Mouse (Mus musculus) macrophage (primary cell): ENCODE data around the gene Lmbrd2. TPM values are rescaled to one million over a fixed set of nuclear protein-coding genes. Genes with fewer than 3 reads are reported as not detected.

Source experiments
- H3K27ac ChIP-seq: fragments of 350-480 bp; formaldehyde crosslinking; 2 replicates; pipeline ENCODE4 v1.9.0; 2021
- H3K36me3 ChIP-seq: fragments of 350-480 bp; formaldehyde crosslinking; 2 replicates; pipeline ENCODE4 v1.9.0; 2021; ENCODE audit errors: inconsistent target
- H3K4me3 ChIP-seq: fragments of 350-480 bp; formaldehyde crosslinking; 2 replicates; pipeline ENCODE4 v1.9.0; 2021; ENCODE audit errors: inconsistent target
- H3K79me2 ChIP-seq: fragments of 350-480 bp; formaldehyde crosslinking; 2 replicates; pipeline ENCODE4 v1.9.0; 2021; ENCODE audit errors: inconsistent target
- WGBS: methylation state at CpG from one replicate; pipeline ENCODE4 v1.1.7; 2026; ENCODE audit warnings: inconsistent platforms; ENCODE audit not compliant: missing documents; 5-methylcytosine and 5-hydroxymethylcytosine counted together
- polyA plus RNA-seq: library from polyadenylated mRNA; stranded (reverse); fragments of 250-400 nt; gene quantifications from 3 replicates; pipeline ENCODE4 v1.2.4, GENCODE M21; 2018; ENCODE audit warnings: inconsistent platforms

Lmbrd2 gene
- polyA plus RNA-seq, 1 experiment from 2014 or later = 34.0 TPM

DNA sequence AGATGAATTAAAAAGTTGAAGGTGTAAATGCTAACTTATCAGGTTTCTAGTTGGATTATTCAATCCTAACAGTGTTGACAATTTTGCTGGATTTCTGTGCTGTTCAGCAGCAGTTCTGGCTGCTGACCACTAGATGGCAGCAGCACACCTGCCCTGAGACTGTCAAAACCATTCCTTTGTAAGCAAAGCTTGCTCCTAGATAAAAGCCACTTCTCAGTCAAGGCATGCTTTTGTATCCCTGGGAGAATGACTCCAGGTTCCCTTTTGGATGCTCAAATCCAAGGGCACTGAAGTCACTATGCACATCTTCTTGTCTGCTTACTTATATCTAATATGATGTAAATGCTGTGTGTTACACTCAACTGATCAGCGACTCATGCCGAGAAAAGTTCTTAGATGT is 20.3 kb upstream of the Lmbrd2 start:
- WGBS = 100% methylated on average over 1 of the region's 2 CpGs
- H3K4me3 ChIP-seq = no peak overlapping the region
- H3K36me3 ChIP-seq = peaks cover 38% of the 10 kb centered on the region
- H3K27ac ChIP-seq = no peak overlapping the region
- H3K79me2 ChIP-seq = peaks cover 18% of the 10 kb centered on the region; the same call in 1 of the 2 replicates

GRCm38 (mm10) chr15:9122989-9123388 is 17.4 kb upstream of the Lmbrd2 start:
- Histone ChIP-seq H3K79me2 (peaks cover 47% of the 10 kb centered on the region), H3K4me3 (no peak overlapping the region), H3K36me3 (peaks cover 15% of the 10 kb centered on the region; the same call in 1 of the 2 replicates), H3K27ac (peak overlapping the region; percentile 82)
- 8% methylated on average over 4 of the region's 4 CpGs for WGBS

GRCm38 (mm10) chr15:9124856-9125255 is 15.5 kb upstream of the Lmbrd2 start:
- Histone ChIP-seq H3K79me2 (peaks cover 65% of the 10 kb centered on the region), H3K36me3 (peaks cover 20% of the 10 kb centered on the region; the same call in 1 of the 2 replicates), H3K4me3 (no peak overlapping the region), H3K27ac (no peak overlapping the region)
- WGBS = 96% methylated on average over 19 of the region's 21 CpGs

DNA sequence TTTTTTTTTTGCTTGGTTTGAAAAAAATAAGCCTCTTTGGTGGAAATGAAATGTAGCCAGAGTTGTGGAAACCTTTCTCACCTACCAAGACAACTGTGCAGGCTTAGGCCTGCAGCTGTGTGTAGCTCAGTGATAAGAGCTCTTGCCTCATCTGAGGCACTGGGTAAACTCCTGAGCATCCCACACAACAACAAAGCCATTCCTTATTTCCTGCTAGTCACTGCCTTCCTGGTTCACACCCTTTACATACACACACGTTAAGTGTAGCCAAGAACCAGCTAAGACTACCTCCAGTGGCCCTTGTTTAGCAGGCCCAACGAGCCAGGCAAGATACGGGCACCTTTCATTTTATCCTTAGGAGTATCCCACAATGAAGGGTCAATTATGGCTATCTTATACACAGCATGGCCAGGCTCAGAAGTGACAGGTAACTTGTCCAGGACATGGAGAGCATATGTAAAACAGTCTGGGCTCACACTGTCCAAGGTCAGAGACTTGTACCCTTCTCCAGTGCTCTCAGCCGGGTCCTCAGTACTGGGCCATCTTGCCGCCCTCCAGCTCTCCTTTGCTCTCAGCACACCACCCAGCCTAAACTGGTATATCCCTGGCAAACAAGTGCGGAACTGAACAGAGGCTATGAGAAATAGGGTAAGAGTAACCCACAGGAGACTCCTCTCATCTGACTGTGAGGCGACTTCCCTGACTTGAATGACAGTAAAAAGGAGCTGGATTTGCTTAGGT is 13.1 kb upstream of the Lmbrd2 start:
- WGBS = 91% methylated on average over 7 of the region's 7 CpGs
- H3K36me3 ChIP-seq = peaks cover 17% of the 10 kb centered on the region; the same call in 1 of the 2 replicates

GRCm38 (mm10) chr15:9130772-9131498 is 9.4 kb upstream of the Lmbrd2 start:
- WGBS = 80% methylated on average over 8 of the region's 9 CpGs
- Histone ChIP-seq H3K36me3 (peaks cover 13% of the 10 kb centered on the region; the same call in 1 of the 2 replicates), H3K27ac (peak overlapping the region; percentile 99), H3K4me3 (no peak overlapping the region), H3K79me2 (peaks cover 85% of the 10 kb centered on the region)

More for the DNA sequence above, 13.1 kb upstream of the Lmbrd2 start:
- Histone ChIP-seq H3K4me3 (no peak overlapping the region), H3K27ac (no peak overlapping the region), H3K79me2 (peaks cover 65% of the 10 kb centered on the region)

GRCm38 (mm10) chr15:9131499-9131888 is 8.9 kb upstream of the Lmbrd2 start:
- H3K27ac ChIP-seq = peak overlapping the region; percentile 99
- no peak overlapping the region for H3K4me3 ChIP-seq
- 15% methylated on average over 4 of the region's 4 CpGs for WGBS
- peaks cover 85% of the 10 kb centered on the region for H3K79me2 ChIP-seq
- H3K36me3 ChIP-seq = peaks cover 17% of the 10 kb centered on the region; the same call in 1 of the 2 replicates

GRCm38 (mm10) chr15:9132693-9133443 is 7.5 kb upstream of the Lmbrd2 start:
- H3K36me3 ChIP-seq = peaks cover 17% of the 10 kb centered on the region; the same call in 1 of the 2 replicates
- 95% methylated on average over 13 of the region's 13 CpGs for WGBS
- H3K27ac ChIP-seq = peak overlapping the region; percentile 99
- peaks cover 85% of the 10 kb centered on the region for H3K79me2 ChIP-seq
- no peak overlapping the region for H3K4me3 ChIP-seq

- H3K79me2 ChIP-seq = peaks cover 85% of the 10 kb centered on the region
- no peak overlapping the region for H3K4me3 ChIP-seq
- WGBS = 90% methylated on average over 6 of the region's 6 CpGs
- peaks cover 11% of the 10 kb centered on the region; the same call in 1 of the 2 replicates for H3K36me3 ChIP-seq
- no peak overlapping the region for H3K27ac ChIP-seq
These were observed 5.4 kb upstream of the Lmbrd2 start for GRCm38 (mm10) chr15:9134891-9135507.

DNA sequence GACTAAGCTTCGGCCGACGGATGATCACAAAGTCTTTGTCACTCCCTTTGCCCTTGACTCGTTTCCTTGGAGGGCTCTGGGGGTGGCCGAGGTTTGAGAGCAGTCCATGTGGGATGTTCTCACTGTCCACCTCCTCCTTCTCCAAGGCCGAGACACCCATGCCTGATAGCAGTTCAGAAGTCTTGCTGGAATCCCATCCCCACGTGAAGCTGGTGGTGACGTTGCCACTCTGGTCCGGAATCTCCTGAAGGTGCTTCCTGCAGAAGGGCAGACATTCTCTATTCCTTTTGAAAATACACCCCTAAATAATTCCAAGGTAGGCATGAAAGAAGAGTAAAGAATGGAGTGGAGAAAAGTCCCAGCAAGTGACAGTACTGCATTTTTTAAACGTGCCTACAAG is 903 bp upstream of the Lmbrd2 start:
- Histone ChIP-seq H3K79me2 (peaks cover 99% of the 10 kb centered on the region), H3K36me3 (0 out of 2 replicates have a peak, but pooled peaks cover 5% of the 10 kb centered on the region), H3K27ac (peak overlapping the region; percentile 62), H3K4me3 (peak overlapping the region; percentile 75)
- WGBS = 44% methylated on average over 10 of the region's 10 CpGs

- H3K36me3 ChIP-seq = peaks cover 9% of the 10 kb centered on the region; the same call in 1 of the 2 replicates
- H3K79me2 ChIP-seq = peaks cover 99% of the 10 kb centered on the region
- H3K4me3 ChIP-seq = peak overlapping the region; percentile 75
- H3K27ac ChIP-seq = peak overlapping the region; percentile 62
- under 1% methylated on average over 37 of the region's 37 CpGs for WGBS
These were observed 378 bp downstream of the Lmbrd2 start for GRCm38 (mm10) chr15:9140684-9141171.

GRCm38 (mm10) chr15:9155325-9155724 is 15.0 kb downstream of the Lmbrd2 start, which contains the start of gene Skp2:
TSS of gene Skp2 (minus strand) at chr15:9155425.
- H3K36me3 ChIP-seq = peaks cover 84% of the 10 kb centered on the region
- no peak within 1 kb of the TSS for H3K27ac ChIP-seq
- H3K4me3 ChIP-seq = no peak within 1 kb of the TSS
- H3K79me2 ChIP-seq = no peaks in the 10 kb centered on the region

DNA sequence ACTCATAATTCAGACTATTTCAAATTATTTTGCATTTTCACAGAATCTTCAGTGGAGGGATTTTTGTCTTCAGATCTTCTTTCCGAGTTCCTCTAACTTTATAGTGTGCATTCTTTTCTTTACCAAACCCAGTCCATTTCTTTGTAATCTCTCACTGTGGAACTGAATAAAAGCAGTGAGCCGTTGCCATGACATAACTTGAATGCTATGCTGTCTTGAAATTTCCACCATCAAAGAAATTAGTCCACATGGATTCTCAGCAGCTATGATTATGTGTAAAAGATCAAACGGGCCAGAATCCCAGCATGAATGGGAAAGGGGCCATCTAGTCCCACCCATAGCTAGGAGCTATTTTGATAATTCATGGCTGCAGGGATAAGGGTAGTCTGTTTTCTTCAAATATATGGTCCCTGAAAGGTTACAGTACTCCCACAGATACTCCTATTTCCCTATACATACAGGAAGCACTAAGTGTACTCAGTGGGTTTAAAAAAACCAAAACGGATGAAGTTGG is 22.3 kb downstream of the Lmbrd2 start:
- Histone ChIP-seq H3K27ac (no peak overlapping the region), H3K4me3 (no peak overlapping the region), H3K79me2 (no peaks in the 10 kb centered on the region), H3K36me3 (peaks cover 65% of the 10 kb centered on the region)
- 84% methylated on average over 4 of the region's 4 CpGs for WGBS

- Histone ChIP-seq H3K4me3 (no peak overlapping the region), H3K27ac (no peak overlapping the region), H3K36me3 (peaks cover 68% of the 10 kb centered on the region; the same call in 1 of the 2 replicates), H3K79me2 (no peaks in the 10 kb centered on the region)
- WGBS = 98% methylated on average over 6 of the region's 6 CpGs
These were observed 23.8 kb downstream of the Lmbrd2 start for GRCm38 (mm10) chr15:9164125-9164524.

DNA sequence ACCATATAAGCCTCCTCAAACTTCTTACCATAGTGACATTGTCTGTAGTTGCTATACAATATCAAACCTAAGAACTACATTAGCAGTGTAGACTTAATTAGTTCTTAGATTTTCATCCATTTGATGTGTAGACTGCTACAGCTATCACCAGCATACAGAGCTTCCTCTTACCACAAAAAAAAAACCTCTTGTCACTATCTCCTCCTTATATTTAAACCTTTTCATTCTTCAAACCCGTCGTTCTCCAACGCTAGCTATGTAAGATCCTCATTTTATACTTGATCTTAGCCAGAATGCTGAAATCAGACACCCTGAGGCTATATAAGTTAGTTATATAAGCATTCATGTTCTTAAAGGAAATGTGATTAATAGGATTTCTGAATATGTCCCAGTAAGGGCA is 36.7 kb downstream of the Lmbrd2 start:
- Histone ChIP-seq H3K79me2 (no peaks in the 10 kb centered on the region), H3K27ac (no peak overlapping the region), H3K36me3 (peaks cover 72% of the 10 kb centered on the region), H3K4me3 (no peak overlapping the region)
- 93% methylated on average over 3 of the region's 3 CpGs for WGBS
